Mouse (Mus musculus): ENCODE measurements around the gene Lgals1. TPM values are rescaled to one million over a fixed set of nuclear protein-coding genes. Genes with fewer than 3 reads are reported as not detected.
"Not testable (repeated sequence)": the region's sequence is repeated elsewhere in the genome, so short reads cannot be mapped to it uniquely, and the experiment has no call there.

Gene Lgals1
- 576 and 592 TPM in 2 replicates for polyA plus RNA-seq (2015; fragmentation: Nextera tagmentation; extraction: Ambion mirVana)

DNA sequence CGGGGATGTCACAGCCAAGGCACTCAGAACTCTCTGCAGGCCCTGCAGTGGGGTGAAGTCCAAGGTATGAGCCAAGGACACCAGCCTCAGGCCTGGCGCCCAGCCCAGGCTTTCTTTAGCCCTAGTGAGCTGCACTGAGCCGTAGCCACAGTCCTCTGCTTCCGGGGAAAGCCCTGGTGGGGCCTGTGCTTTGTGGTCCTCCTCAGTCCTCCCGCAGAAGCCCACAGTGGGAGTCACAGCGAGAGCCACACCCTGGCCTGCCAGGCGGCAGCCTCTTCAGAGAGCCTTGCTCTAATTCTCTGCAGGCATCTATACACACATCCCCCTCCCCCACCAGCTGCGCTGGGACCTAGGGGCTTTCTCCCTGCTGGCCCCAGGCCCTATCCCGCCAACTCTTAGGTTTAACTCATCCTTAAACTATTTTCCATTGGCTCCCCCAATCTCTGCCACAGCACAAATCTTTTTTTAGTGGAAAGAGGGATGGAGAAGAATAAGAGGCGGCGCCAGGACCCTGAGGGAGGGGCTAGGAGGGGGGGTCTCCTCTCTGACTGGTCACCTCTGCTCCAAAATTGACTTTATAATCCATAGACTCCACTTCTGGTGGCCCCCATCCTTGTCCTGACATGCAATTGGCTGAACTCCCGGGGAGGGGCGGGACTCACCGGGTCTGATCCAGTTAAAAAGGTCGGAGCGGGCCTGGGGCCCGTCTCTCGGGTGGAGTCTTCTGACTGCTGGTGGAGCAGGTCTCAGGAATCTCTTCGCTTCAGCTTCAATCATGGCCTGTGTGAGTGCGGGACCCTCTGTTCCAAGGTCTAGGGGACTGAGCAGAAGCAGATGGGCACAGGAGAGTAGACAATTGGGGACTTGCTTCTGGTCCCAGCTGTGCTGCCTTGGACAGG, at the start of gene Lgals1:
Lgals1 (plus strand) TSS at position 705 of the 899 bp plus-strand sequence.
- peak within 1 kb of the TSS; percentile 70 for H3K4me2 ChIP-seq (ENCODE audit: low read length)
- peak within 1 kb of the TSS; percentile 58 for H3K9ac ChIP-seq (ENCODE audit: low read depth, low read length)
- ATAC-seq (replicated peaks; ENCODE audit: low FRiP score, low read depth): peak; percentile 69

DNA sequence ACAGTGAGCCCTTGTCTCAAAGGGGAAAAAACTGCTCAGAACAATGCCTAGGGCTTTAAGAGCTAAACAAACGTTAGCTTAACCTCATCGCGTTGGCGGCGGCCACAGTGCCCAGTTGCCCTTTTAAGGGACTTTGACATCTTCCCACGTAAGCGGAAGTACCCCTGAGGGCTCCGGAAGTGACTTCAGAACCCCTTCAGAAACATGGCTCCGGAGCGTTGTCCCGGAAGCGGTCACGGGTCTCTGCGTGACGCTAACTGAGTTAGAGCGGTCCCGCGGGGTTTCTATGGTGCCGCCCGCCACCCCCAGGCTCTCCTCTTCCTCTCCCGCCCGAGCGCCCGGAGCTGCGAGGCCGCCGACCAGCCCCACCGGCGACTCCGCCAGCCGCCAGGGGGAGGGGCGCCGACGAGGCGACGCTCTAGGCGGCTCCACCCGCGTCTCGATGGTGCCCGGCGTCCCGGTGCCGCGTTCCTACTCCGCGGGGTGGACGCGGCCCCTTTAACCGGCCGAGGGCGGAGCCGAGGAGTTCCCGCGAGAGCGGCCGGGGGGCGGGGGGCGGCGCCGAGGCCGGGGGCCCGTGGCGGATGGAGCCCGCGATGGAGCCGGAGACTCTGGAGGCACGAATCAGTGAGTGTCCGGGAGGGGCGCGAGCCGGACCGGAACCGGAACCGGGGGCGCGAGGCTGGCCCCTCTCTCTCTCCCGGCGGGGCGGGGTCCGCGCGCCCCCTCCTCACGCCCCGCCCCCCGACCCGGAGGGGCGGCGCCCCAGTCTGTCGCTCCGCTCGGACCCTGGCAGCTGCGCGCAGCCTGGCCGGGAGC, 49.3 kb upstream of the Lgals1 start, which contains the start of gene Gga1:
Gga1 (plus strand) TSS at position 200 of the 819 bp plus-strand sequence.
- Histone ChIP-seq H3K4me1 (replicated peaks; ENCODE audit: insufficient read depth, low read length) (peaks cover 14% of the 10 kb centered on the region; the same call in 1 of the 2 replicates), H3K27me3 (ENCODE audit: insufficient read depth, low read length) (no peaks in the 10 kb centered on the region), H3K36me3 (ENCODE audit: insufficient read depth, low read length) (peaks cover 17% of the 10 kb centered on the region), H3K4me3 (replicated peaks; ENCODE audit: low read depth, low read length) (peak within 1 kb of the TSS; percentile 58), H3K9ac (ENCODE audit: low read depth, low read length) (peak within 1 kb of the TSS; percentile 80), H3K27ac (peak within 1 kb of the TSS; percentile 97), H3K4me2 (ENCODE audit: low read length) (peak within 1 kb of the TSS; percentile 78), H3K9me3 (replicated peaks; ENCODE audit: low read length) (no peaks in the 10 kb centered on the region)
- TF ChIP-seq CTCF (IDR thresholded peaks at IDR 0.05; ENCODE audit: low read depth): 0 out of 2 replicates have a peak, but pooled peaks have one; percentile 6
- DNase-seq (ENCODE audit: low spot score) (peak; percentile 96), ATAC-seq (replicated peaks; ENCODE audit: low FRiP score, low read depth) (peak; percentile 89)
- 0% methylated on average over 70 of the region's 95 CpGs for WGBS

More for the DNA sequence above, at the start of gene Lgals1:
- peak within 1 kb of the TSS; percentile 39 for H3K4me3 ChIP-seq (replicated peaks; ENCODE audit: low read depth, low read length)
- 6% methylated on average over 20 of the region's 20 CpGs for WGBS
- TF ChIP-seq CTCF (IDR thresholded peaks at IDR 0.05; ENCODE audit: low read depth): no peak
- H3K4me1 ChIP-seq (replicated peaks; ENCODE audit: insufficient read depth, low read length): peaks cover 25% of the 10 kb centered on the region
- peak within 1 kb of the TSS; percentile 86 for H3K27ac ChIP-seq
- no peaks in the 10 kb centered on the region for H3K36me3 ChIP-seq (ENCODE audit: insufficient read depth, low read length)
- H3K9me3 ChIP-seq (replicated peaks; ENCODE audit: low read length): no peaks in the 10 kb centered on the region
- DNase-seq (ENCODE audit: low spot score): peak; percentile 94
- H3K27me3 ChIP-seq (ENCODE audit: insufficient read depth, low read length): no peaks in the 10 kb centered on the region

DNA sequence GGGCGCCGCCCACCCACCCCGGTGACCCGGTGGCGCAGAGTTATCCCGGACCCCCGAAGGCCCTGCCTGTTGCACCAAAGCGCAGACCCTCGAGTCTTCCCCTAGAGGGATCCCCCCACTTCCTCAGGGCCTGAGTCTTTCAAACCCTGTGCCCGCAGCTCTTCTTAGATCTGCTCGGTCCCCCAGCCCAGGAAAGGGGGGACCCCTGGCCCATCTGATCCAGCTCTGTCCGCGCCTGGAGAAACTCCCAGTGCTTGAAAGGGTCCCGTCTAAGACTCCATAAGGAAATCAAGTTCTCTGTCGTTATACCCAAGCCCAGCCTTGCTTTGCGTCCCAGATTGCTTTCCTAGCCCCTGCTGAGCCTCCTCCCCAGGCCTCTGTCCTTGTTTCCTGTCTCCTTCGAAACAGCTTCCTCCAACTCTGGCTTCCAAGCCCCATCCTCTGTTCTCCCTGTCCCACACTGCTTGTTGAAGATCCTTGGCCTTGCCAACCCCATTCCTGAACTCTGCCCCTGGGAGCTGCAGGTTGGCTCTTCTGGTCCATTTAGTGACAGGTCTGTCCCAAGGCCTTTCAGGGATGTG, 48.6 kb upstream of the Lgals1 start:
- WGBS: under 1% methylated on average over 16 of the region's 17 CpGs
- Histone ChIP-seq H3K4me2 (ENCODE audit: low read length) (peak overlapping the region; percentile 78), H3K27ac (peak overlapping the region; percentile 97), H3K27me3 (ENCODE audit: insufficient read depth, low read length) (no peaks in the 10 kb centered on the region), H3K9me3 (replicated peaks; ENCODE audit: low read length) (no peaks in the 10 kb centered on the region), H3K36me3 (ENCODE audit: insufficient read depth, low read length) (peaks cover 24% of the 10 kb centered on the region), H3K4me1 (replicated peaks; ENCODE audit: insufficient read depth, low read length) (peaks cover 14% of the 10 kb centered on the region; the same call in 1 of the 2 replicates), H3K9ac (ENCODE audit: low read depth, low read length) (peak overlapping the region; percentile 80), H3K4me3 (replicated peaks; ENCODE audit: low read depth, low read length) (peak overlapping the region; percentile 58)
- peak; percentile 54 for DNase-seq (ENCODE audit: low spot score)
- ATAC-seq (replicated peaks; ENCODE audit: low FRiP score, low read depth): no peak; the same call in 1 of the 2 replicates
- no peak for TF ChIP-seq CTCF (IDR thresholded peaks at IDR 0.05; ENCODE audit: low read depth)

DNA sequence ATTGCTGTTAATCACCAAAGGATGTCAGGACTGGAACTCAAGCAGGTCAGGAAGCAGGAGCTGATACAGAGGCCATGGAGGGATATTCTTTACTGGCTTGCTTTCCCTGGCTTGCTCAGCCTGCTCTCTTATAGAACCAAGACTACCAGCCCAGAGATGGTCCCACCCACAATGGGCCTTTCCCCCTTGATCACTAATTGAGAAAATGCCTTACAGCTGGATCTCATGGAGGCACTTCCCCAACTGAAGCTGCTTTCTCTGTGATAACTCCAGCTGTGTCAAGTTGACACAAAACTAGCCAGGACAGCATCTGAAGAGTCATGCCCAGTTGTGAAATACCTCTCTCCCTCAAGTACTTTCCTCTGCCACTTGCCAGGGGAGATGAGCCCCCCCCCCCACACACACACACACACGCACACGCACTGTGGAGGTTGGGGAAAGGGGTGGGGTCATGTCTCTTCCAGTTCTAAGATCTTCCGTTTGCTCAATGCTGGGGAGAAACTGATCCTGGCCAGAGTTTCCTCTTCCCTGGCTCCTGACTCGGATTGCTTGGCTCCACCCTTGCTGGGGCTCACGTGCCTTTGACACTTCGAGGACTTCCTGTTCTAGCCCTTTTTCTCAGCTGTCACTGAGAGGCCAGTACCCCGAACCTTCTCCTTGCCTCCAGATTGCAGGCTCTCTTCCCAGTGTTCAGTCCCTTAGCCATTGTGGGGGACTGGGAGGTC, 47.6 kb upstream of the Lgals1 start:
- peak; percentile 46 for DNase-seq (ENCODE audit: low spot score)
- H3K36me3 ChIP-seq (ENCODE audit: insufficient read depth, low read length): peaks cover 34% of the 10 kb centered on the region
- H3K9ac ChIP-seq (ENCODE audit: low read depth, low read length); H3K9me3 ChIP-seq (replicated peaks; ENCODE audit: low read length); ATAC-seq (replicated peaks; ENCODE audit: low FRiP score, low read depth); H3K4me3 ChIP-seq (replicated peaks; ENCODE audit: low read depth, low read length); H3K27ac ChIP-seq; H3K4me2 ChIP-seq (ENCODE audit: low read length); H3K27me3 ChIP-seq (ENCODE audit: insufficient read depth, low read length): not testable (repeated sequence)
- H3K4me1 ChIP-seq (replicated peaks; ENCODE audit: insufficient read depth, low read length): peaks cover 14% of the 10 kb centered on the region; the same call in 1 of the 2 replicates
- WGBS: 25% methylated on average over 7 of the region's 7 CpGs

DNA sequence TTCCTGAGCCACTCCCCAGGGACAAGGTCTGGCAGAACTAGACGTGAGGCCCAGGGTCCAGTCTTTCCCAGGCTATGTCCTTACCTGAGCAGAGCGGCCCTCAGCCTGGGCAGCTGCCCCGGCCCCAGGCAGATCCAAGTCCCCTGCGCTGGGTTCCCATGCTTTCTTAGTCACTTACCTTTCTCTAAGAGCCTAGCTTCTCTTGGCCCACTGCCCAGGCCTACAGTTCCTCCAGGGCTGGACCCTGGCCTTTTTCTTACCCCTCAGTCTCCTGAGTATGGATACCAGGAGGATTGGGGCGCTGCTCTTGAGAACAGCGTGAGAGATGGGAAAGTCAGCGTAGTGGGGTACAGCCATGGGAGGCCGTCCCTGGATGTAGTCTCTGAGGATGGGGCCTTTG, 46.1 kb upstream of the Lgals1 start:
- Histone ChIP-seq H3K9ac (ENCODE audit: low read depth, low read length) (no peak overlapping the region), H3K4me1 (replicated peaks; ENCODE audit: insufficient read depth, low read length) (peaks cover 14% of the 10 kb centered on the region; the same call in 1 of the 2 replicates), H3K4me3 (replicated peaks; ENCODE audit: low read depth, low read length) (no peak overlapping the region), H3K4me2 (ENCODE audit: low read length) (no peak overlapping the region), H3K27ac (no peak overlapping the region), H3K9me3 (replicated peaks; ENCODE audit: low read length) (no peaks in the 10 kb centered on the region), H3K27me3 (ENCODE audit: insufficient read depth, low read length) (no peaks in the 10 kb centered on the region), H3K36me3 (ENCODE audit: insufficient read depth, low read length) (peaks cover 46% of the 10 kb centered on the region)
- ATAC-seq (replicated peaks; ENCODE audit: low FRiP score, low read depth) (no peak), DNase-seq (ENCODE audit: low spot score) (no peak)
- WGBS: 88% methylated on average over 8 of the region's 8 CpGs
- no peak for TF ChIP-seq CTCF (IDR thresholded peaks at IDR 0.05; ENCODE audit: low read depth)

Data from kidney, postnatal 0 days (tissue).